Mouse (Mus musculus): ENCODE measurements around the gene Tbc1d1.

Tbc1d1 gene

DNA sequence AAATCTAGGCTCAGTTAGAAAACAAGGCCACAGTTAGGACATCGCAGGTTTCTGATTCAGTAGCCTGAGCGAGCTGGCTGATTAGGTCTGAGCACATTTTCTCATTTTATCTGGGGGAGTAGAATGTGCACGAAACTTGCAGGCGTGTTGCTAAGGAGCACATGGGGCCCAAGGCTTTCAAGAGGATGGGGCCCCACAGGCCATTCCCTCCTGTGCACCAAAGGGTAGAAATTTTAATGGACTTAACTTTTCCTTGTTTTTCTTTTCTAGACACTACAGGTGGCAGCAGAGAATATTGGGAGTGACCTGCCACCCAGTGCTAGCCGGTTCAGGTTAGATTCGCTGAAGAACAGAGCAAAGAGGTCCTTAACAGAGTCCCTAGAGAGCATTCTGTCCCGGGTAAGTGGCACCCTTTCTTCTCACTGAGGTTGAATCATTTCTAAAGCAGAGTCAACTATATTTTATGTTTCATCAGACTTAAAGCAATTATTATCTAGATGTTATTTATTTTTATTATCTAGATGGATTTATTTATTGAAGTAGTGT, 121.6 kb downstream of the Tbc1d1 start:
- DNase-seq (ENCODE audit: low read depth, low spot score): no peak

DNA sequence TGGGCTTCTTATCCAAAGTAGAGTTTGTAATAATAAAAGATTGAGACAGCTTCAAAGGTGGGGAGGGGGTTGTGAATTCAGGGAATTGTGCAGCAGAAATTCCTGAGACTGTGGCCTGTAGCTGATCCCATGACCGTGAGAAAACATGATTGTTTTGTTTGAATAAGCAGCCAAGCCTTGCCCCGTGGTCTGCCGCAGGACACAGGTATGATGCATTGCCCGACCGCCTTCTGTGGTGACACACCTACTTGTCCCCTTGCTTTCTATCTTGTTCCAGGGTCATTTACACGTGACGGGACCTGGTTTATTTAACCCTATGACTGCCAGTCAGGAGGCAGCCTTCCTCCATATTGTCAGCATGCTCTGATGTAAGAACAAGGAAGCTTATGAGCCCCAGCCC, 123.6 kb downstream of the Tbc1d1 start:
- no peak for DNase-seq (ENCODE audit: low read depth, low spot score)

DNA sequence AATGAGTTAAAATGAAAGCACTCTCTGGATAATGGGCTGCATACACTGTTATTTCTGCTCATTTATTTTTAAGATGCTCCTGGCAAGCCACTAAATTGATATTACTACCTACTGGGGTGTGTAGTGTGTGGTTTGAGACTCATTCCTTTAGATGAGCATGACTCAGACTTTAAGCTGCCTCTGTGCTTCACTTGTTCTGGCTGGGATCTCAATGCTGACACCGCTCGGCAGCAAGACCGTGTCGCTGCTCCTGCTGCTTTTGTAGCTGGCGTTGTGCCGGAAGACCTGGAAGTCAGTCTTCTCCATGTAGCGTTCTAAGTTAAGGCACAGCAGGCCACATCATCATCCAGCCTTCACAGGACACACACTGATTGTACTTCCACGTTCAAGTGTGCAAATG, 124.1 kb downstream of the Tbc1d1 start:
- DNase-seq (ENCODE audit: low read depth, low spot score): no peak

DNA sequence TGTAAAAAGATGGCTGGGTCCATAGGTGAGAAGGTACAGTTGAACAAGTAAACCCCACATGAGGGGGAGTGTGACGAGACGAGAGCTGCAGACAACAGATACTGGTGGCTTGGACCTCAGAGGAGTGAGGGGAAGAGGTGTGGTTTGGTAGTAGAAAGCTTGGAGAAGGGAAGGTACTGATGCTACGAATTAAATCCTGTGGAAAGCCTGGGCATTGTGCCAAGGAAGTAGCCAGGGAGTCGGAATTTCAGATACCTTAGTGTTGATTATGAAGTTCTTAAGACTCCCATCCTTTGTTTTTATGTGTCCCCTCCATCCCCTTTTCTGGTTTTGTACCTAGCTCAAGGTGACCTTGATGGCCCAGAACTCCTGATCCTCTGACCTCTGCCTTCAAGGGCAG, 124.5 kb downstream of the Tbc1d1 start:
- no peak for DNase-seq (ENCODE audit: low read depth, low spot score)

DNA sequence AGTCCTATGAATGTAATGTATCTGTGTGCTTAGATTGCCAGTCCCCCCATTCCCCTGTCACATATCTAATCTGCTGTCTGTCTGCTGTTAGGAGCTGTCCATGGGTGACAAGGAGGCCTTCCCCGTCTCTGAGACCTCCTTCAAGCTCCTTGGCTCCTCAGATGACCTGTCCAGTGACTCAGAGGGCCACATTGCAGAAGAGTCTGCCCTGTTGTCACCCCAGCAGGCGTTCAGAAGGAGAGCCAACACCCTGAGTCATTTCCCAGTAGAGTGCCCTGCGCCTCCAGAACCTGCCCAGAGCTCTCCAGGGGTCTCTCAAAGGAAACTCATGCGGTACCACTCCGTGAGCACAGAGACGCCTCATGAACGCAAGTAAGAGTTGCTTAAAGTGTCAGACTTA, 125.6 kb downstream of the Tbc1d1 start:
- DNase-seq (ENCODE audit: low read depth, low spot score): no peak

DNA sequence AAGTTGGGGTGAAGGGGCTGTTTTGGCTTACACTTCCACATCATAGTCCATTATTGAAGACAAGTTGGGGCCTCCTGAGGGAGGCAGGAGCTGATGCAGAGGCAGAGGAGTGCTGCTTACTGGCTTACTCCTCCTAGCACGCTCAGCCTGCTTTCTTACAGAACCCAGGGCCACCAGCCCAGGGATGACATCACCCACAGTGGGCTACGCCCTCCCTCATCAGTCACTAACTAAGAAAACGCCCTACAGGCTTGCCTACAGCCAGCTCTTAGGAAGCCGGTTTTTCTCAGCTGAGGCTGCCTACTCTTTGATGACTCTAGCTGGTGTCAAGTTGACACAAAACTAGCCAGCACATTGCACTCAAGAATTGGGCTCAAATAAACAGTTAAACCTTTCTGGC, 126.5 kb downstream of the Tbc1d1 start:
- no peak for DNase-seq (ENCODE audit: low read depth, low spot score)

DNA sequence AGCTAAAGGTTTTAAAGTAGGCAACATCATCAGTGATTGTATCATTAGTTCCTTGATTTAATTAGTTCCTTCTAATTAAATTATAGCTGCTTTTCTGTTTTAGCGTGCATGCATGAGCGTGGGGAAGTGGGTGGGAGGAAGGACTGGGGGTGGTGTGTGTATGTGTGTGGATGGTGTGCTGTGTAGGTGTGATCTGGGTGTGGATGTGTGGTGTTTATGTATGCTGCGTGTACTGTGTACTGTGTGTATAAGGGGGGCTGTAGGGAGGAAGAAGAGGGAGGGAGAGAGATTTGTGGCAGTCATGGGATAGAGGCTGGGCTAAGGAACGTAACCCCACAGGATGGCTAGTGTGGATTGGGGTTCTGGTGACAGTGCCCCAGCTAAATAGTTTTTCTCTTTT, 129.2 kb downstream of the Tbc1d1 start:
- DNase-seq (ENCODE audit: low read depth, low spot score): no peak

DNA sequence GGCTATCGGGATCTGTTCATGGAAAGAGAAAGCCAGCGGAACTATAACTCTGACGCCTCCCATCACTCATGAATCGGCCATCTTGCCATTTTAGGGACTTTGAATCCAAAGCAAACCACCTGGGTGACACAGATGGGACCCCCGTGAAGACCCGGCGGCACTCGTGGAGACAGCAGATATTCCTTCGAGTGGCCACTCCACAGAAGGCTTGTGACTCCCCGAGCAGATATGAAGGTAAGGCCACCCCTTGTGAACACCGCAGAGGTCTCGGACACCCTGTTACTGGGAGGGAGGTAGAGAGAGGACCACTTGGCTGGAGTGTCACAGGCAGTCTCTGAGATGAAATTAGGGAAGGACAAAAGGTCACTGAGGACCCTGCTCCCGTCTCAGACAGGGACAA, 129.7 kb downstream of the Tbc1d1 start:
- no peak for DNase-seq (ENCODE audit: low read depth, low spot score)

DNA sequence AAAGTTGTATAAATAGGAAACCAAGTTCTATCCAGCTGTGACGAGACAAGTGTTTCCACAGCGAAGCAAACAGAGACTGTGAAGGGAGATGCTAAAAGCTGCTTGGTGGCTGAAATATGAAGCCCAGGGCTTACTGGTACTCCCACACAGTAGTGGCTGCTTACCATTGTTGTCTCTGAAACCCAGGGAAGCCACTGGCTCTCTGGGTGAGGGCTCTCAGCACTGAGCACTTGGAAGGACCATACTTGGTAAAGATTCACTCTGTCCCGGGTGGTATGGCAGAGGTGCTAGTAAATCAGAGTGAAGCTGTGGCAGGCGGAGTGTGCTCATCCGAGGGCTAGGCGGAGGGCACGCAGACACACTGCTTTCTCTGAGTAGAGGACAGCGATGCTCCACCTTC, 131.2 kb downstream of the Tbc1d1 start:
- peak; percentile 25 for DNase-seq (ENCODE audit: low read depth, low spot score)

DNA sequence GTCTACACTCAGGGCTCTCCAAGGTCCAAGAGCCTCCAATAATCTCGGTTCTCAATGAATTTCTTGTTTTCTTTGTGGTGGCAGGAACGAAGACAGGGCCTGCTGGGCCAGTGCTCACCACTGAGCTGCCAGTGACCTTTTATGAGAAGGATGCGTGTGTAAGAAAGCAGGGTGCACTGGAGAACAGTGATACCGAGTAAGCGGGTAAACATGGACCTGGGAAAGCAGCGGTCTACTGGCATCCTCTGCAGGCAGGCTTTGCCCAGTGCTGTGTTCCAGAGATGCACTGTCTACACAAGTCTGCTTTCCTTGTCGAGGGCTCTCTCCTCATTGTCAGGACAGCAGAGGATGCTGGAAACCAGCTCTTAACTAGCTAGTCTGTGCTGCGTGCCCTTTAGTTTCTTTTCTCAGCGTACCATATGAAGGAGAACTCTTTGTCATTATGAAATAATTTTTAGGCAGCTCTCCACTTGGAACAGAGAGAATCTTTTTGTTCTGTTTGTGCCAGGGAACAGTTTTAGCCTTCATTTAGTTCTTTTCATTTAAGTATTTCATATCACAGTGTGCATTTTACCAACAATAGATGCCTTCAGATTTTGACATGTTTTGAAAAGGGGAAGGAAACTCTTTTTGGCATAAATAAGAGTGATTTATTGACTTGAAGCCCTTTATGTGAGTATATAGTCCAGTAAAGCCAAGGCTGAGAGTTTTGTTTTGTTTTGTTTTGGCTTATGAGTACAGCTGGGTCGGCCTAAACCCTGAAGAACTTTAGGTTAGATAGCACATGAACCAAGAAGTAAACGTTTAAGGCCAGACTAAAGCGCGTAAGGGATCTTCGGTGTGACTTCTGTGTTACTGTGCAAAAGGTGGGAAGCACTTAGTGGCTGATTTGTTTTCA, 132.2 kb downstream of the Tbc1d1 start:
- DNase-seq (ENCODE audit: low read depth, low spot score): no peak

DNA sequence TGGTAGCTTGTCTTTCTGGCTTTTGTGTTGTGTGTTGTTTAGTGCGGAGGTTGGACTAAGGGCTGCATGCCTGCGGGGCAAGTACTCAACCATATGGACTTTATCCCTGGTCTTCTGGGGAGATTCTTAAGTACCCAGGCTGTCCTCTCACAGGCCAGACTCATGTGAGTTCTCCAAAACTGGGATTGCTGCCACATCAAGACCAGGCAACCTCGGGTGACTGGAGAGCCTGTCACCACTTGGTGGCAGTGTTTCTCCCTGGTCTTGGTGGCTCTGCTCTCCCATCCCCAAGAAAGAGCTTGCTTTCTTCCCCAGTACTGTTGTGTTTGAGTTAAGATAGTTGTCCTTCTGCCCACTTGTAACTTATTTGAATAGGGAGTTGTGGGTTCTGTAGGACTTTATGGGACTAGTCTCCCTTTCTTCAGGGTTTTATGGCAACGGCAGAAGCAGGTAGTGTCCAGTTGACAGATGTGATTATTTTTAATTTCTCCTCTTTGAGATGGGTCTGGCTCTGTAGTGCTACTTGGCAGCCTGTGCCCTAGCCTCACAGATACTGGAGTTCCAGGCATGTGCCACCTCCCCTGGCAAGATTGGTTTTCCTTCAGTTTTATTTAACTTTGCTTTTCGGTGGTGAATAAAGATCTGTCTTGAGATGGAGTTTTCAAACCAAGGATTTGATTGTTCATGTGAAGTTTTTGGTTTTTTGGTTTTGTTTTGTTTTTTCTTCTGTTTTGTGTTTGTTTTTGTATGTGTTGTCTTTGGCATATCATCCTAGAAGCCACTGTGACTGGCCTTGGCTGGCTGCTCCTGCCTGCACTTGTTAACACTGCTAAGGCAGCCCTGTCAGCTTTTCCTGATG, 133.3 kb downstream of the Tbc1d1 start:
- DNase-seq (ENCODE audit: low read depth, low spot score): peak; percentile 70

DNA sequence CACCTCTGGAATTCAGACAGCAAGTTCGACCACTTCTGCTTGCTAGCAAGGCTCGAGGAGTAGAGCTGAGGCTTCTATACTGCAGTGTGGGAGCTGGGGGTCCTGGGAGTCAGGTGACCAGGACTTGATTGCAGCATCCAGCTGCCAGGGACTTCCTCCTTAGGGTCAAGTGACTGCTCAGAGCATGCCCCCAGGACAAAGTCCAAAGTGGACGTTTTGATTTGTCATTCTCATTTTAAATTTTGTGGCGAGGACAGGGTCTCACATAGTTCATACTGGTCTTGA, 133.9 kb downstream of the Tbc1d1 start:
- no peak for DNase-seq (ENCODE audit: low read depth, low spot score)

DNA sequence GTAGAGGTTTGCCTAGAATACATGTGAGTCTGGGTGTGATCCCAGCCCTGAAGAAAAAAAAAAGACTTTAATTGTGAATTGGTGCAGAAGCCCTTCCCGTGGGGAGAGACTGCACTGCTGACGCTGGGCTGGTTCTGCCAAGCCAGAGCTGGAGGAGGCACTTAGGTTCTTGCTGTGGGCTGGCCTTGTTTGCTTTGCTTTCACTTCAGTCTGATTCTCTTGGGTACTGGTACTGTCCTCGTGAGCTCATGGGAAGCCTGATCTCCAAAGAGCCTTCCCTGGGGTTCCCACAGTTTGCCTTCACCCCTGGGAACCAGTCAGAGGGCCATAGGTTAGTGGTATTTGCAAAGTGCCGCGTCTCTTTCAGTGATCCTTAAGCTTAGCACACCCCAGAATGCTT, 135.6 kb downstream of the Tbc1d1 start:
- DNase-seq (ENCODE audit: low read depth, low spot score): no peak

DNA sequence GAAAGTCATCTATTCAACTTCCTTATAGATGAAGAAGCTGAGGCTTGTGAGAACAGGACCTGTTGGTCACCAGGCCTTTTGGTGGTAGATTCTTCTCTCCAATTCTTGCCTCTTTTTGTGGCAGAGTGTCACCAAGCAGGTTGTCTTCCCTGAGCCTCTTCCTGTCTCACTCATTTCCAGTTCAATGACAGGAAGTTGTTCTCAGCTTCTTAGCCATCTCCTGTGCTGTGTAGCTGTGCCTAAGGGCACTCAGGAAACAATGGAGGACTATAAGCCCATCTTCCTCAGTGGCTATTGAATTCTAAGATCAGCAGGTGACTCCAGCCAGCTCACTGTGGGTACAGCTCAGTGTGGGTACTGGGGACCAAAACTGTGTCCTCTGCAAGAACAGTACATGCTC, 139.5 kb downstream of the Tbc1d1 start:
- no peak for DNase-seq (ENCODE audit: low read depth, low spot score)

DNA sequence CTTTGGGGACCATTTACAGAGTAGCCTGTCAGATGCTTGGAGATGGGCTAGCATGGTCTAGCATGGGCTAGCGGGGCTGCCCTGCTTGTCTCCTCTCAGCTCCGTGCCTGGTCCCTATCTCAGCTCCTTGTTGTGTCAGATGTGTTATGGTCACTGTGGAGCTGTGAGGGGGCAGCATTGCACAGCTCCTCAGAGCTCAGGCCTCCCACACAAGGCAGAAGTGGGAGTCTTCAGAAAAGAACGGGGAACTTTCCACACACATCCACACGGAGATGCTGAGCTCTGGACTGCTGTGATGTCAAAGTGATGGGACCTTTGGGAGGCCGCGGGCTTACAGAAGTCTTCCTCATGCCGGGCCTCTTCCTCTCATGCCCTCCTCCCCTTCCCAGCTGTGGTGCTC, 140.2 kb downstream of the Tbc1d1 start:
- DNase-seq (ENCODE audit: low read depth, low spot score): no peak

DNA sequence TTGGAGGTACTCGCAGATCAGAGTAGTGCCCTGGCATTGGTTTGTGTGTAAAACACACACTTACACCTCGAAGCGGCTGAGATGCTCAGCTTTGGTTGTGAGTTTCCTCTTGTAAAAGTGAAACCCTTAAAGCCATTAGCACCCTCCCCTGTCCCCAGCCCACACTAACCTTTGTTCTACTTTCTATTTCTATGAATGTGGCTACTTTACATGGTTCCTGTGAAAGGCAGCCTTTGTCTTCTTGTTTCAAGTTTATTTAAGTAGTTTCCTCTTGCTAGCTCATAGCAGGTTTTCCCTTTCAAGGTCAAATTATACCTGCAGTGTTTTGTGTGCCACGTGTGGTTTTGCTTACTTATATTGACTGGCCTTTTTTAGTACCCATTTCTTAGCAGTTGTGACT, 141.0 kb downstream of the Tbc1d1 start:
- no peak for DNase-seq (ENCODE audit: low read depth, low spot score)

DNA sequence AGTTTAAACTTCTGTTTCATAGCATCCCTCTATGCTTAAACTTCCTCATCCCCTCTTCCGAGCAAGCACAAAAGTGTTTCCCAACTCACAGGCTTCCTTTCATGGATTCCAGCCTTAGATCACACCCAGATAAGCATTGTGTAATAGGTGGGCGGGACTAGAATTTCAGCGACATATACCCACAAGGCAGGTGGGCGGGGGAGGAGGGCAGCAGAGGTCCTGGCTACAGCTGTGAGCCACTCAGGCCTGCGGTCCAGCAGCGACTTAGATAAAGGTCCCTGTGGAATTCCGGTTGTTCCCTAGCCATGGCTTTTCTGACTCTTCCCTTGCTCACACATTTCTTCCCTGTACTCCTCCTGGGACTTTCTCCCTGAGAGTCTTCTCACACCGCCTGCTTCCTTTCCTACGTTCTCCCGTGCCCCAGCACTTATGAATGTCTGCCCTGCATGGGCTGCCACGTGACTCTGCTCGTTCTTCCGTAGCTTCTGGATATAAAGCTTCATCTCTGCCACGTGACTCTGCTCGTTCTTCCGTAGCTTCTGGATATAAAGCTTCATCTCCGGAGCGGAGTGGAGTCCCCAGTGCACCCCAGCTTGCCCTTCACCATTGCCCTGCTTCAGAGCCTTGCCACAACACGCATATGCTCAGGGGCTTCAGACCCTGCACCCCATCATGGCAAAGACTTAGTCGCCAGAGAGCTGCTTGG, 142.4 kb downstream of the Tbc1d1 start:
- peak; percentile 64 for DNase-seq (ENCODE audit: low read depth, low spot score)

DNA sequence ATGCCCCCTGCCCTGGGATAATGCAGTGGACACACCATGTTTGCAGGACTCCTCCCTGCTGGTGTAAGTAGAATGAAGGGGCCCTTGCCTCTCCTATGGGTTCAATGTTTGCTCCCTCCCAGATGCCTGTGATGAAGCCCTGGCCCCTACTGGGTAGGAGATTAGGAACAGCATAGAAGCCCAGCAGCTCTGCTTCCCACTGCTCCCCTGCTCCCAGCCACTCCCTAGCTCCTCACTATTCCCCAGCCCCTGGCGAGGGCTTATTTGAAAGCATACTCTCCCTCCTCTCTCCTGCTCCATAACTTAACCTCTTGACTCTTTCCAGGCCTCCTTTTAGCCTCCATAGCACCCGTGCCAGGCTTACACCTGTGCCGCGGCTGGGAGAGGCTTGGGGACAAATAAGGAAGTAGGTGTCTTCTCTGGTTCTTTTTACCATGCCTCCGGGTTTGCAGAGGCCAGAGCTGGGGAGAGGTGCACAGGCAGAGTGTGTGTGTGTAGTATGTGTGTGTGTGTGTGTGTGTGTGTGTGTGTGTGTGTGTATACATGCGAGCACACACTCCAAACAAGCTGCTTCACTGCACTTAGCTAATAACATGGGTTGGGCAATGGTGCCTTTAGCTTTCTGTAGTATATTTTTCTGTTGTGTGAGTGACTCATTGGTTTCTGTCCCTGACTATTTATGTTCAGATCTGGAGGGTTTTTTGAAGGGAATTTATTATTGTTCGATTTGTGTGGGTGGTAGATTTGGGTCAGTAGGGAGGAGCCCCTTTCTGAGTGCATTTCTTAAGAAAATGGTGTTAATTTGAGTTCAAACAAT, 143.6 kb downstream of the Tbc1d1 start:
- DNase-seq (ENCODE audit: low read depth, low spot score): no peak

DNA sequence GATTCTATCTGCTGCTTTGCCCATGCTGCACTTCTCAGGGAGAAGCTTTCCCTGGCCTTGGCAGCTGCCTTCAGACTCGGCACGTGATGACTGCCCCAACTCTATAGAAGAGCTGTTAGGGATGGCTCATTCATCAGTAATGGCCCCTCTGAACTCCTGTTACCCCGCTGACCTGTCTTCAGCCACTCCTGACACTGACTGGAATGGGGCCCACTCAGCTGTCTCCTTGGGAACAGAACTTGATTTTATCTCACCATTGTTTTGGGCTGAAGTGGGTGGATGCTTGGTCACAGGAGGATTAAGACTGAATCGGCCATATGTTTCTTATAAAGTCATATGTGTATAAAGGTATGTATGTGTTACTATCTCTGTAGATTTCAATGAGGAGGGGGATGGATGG, 145.1 kb downstream of the Tbc1d1 start:
- DNase-seq (ENCODE audit: low read depth, low spot score): no peak

DNA sequence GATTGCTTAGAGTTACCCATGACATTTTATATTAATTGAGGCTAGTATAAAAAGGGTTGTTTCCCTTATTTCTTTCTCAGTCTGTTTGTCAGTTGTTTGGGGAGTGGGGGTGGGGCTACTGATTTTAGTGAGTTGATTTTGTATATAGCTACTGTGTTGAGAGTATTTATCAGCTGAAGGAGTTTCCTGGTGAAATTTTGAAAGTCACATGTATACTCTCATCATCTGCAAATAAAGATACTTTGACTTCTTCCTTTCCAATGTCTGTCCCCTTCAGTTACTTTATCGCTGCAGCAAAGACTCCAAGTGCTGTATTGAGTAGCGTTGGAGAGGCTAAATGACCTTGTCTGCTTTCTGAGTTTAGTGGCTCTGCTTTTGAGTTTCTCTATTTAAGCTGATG, 151.2 kb downstream of the Tbc1d1 start:
- no peak for DNase-seq (ENCODE audit: low read depth, low spot score)

DNA sequence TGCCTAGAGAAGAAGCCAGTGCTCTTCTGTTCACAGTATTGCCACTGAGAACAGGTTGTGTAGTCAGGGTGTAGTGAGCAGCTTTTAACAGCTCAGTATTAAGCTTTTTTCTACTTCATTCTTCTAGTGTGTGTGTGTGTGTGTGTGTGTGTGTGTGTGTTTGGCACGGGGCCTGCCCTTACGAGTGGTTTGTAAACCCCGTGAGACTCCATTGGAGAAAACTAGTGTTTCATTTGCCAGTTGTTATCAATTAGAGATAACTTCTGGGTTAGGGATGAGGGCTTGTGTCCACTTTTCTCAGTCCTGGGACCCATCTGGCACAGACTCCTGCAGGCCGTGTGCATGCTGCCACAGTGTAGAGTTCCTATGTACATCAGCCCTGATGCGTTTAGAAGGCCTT, 156.2 kb downstream of the Tbc1d1 start:
- DNase-seq (ENCODE audit: low read depth, low spot score): no peak
